Mouse (Mus musculus) heart, postnatal 36 days (tissue): Measurements from ENCODE around the gene Neto2. TPM values are rescaled to one million over a fixed set of nuclear protein-coding genes. Genes with fewer than 3 reads are reported as not detected.

Experiments used
- DNase-seq, 2 experiments: peaks; one replicate each; pipeline ENCODE4 v3.0.0; 2021 to 2022
- intact Hi-C: fragments of 180-260 bp; cut with DNase I; formaldehyde crosslinking; loops from one replicate; pipeline ENCODE4 v1.15.1; 2025
- microRNA-seq, 2 experiments: library from miRNA; unstranded; fragments of <30 nt; microRNA quantifications; one replicate each; pipeline ENCODE4 v1.2.0; 2021; ENCODE audit warnings: borderline number of aligned reads in 2 of 2
- total RNA-seq, 2 experiments: library from RNA; stranded (reverse); gene quantifications; 2 replicates each; pipeline ENCODE4 v1.2.3; 2021

Neto2 gene
- total RNA-seq, 2 experiments from 2014 or later = 1.2 to 1.3 TPM

GRCm38 (mm10) chr8:85604201-85604600 lies 96.5 kb downstream of the Neto2 start:
- intact Hi-C loops = loop anchor here (5.0 kb wide), 1 partner anchor 63 kb away; no protein-coding TSS in a partner anchor
- no peak for DNase-seq

- DNase-seq = peak; percentile 44 to 53
Measured at GRCm38 (mm10) chr8:85603203-85603895, 97.4 kb downstream of the Neto2 start.

GRCm38 (mm10) chr8:85602737-85603136 lies 98.0 kb downstream of the Neto2 start:
- intact Hi-C loops = loop anchor here (2.0 to 5.0 kb wide), 2 partner anchors 65 to 982 kb away; no protein-coding TSS in a partner anchor

More at GRCm38 (mm10) chr8:85603203-85603895, 97.4 kb downstream of the Neto2 start:
- intact Hi-C loops = loop anchor here (2.0 to 5.0 kb wide), 2 partner anchors 64 to 981 kb away; no protein-coding TSS in a partner anchor

GRCm38 (mm10) chr8:85601741-85602140 lies 99.0 kb downstream of the Neto2 start:
- DNase-seq = no peak
- intact Hi-C loops = loop anchor here (2.0 to 5.0 kb wide), 2 partner anchors 66 to 983 kb away; no protein-coding TSS in a partner anchor

More at GRCm38 (mm10) chr8:85602737-85603136, 98.0 kb downstream of the Neto2 start:
- DNase-seq = no peak

- DNase-seq = no peak
- intact Hi-C loops = no loop called here
Measured at GRCm38 (mm10) chr8:85597413-85598191, 103.1 kb downstream of the Neto2 start.

- DNase-seq = peak; percentile 13 to 20
Measured at GRCm38 (mm10) chr8:85595391-85595790, 105.3 kb downstream of the Neto2 start.

GRCm38 (mm10) chr8:85594983-85595382 lies 105.7 kb downstream of the Neto2 start:
- no peak for DNase-seq
- intact Hi-C loops = no loop called here

More at GRCm38 (mm10) chr8:85595391-85595790, 105.3 kb downstream of the Neto2 start:
- intact Hi-C loops = no loop called here

- intact Hi-C loops = no loop called here
- DNase-seq = no peak
Measured at GRCm38 (mm10) chr8:85593324-85593723, 107.4 kb downstream of the Neto2 start.

GRCm38 (mm10) chr8:85591532-85591931 lies 109.2 kb downstream of the Neto2 start:
- DNase-seq = no peak
- intact Hi-C loops = no loop called here

- intact Hi-C loops = no loop called here
- no peak for DNase-seq
Measured at GRCm38 (mm10) chr8:85590258-85590657, 110.5 kb downstream of the Neto2 start.

GRCm38 (mm10) chr8:85588596-85588995 lies 112.1 kb downstream of the Neto2 start:
- peak; percentile 7 to 24 for DNase-seq
- intact Hi-C loops = no loop called here

Small RNA genes lying within 50 kb of the gene (microRNA-seq; reads per million reads assigned to microRNA genes)
- gene Mir8109 = 0 to 0.72 reads per million in 2 experiments

Other genes with a start within 250 kb of the Neto2 start
- gene Gpt2, start 208.3 kb downstream of the Neto2 start, total RNA-seq = 10 to 100 TPM; 37.8 to 41.5 TPM
- gene Dnaja2, start 145.6 kb downstream of the Neto2 start, total RNA-seq = 100 to 1,000 TPM; 256 to 272 TPM
- 10 to 100 TPM; 48.4 to 49.6 TPM for gene Itfg1, start 140.0 kb upstream of the Neto2 start, total RNA-seq
- 10 to 100 TPM; 57.6 to 64.1 TPM for gene Phkb, start 140.0 kb upstream of the Neto2 start, total RNA-seq